Mouse (Mus musculus): Measurements from ENCODE around the gene Cdcp2.
A peak's percentile ranks its signal among the peaks of the same experiment; 100 is the strongest.

Cdcp2 gene

DNA sequence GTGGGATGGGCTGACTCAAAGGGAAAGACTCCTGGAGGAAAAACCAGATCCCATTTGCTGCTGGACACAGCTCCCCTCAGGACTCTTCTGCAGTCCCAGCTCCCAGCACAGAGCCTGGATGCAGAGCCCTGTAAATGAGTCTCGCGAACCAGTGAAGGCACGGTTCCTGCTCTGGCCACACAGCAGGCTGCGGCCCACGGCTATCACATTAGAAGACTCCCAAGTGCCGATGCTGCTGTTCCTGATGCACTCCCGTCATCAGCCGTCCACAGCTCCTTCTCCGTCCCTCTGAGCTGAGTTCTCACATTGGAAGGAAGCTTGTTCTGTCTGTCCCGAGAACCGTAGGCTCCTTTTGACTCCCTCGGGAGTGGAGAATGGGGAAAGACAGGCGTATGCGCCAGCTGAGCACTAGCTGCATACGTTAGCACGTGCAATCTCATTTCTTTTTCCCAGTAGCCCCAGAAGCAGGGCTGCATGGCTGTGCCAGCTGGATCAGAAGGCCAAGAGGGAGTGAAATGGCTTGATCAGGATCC, at the start of gene Cdcp2:
Cdcp2 (plus strand) TSS at position 51 of the 533 bp plus-strand sequence.
- DNase-seq (ENCODE audit: low read depth, low spot score): no peak

GRCm38 (mm10) chr4:107047806-107048205, 48.9 kb upstream of the Cdcp2 start:
- no peak for DNase-seq (ENCODE audit: low read depth, low spot score)

DNA sequence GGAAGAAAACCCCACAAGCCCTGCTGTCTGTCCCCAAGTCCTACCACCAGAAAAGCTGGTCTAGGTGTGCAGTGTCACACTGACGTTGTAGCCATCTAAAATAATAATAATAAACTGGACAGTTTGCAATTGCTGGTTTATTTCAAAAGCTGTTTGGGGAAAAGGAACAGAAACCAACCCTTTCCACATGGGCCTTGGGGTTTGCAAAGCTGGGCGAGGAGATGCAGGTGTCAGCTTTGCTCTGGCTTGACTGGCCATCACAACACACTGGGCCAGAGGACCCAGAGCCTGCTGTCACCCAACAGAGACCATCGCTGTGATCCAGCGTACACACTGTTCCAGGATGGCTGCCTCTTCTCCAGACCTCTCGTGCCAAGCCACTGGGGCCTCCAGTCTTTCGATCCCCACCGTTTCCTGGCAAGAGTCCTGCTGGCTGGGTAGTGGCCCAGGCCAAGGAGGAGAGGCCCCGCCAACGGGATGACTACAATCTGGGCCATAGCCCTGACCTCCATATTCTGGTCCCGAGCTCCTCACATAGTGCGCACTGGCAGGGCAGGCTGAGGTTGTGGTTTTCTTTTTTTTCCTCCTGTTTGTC, 48.0 kb upstream of the Cdcp2 start:
- DNase-seq (ENCODE audit: low read depth, low spot score): no peak

DNA sequence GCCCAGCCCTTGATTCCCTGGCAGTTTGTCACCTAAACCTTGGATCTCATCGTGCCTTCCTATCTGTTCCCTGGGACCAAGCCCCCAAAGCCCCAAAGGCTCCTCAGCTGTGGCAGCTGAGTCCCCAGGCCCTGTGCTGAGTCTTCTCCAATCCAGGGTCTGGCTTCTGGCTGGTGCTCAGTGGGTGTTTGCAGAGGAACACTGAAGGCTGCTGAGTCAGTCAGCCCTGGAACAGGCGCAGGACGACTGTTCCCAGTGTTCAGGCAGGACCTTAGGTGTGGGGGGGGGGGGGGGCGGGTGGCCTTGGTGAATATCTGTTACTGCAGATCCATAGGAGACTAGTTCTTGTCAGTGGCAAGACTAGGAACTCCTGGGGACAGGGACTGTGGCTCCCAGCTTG, 44.8 kb upstream of the Cdcp2 start:
- no peak for DNase-seq (ENCODE audit: low read depth, low spot score)

DNA sequence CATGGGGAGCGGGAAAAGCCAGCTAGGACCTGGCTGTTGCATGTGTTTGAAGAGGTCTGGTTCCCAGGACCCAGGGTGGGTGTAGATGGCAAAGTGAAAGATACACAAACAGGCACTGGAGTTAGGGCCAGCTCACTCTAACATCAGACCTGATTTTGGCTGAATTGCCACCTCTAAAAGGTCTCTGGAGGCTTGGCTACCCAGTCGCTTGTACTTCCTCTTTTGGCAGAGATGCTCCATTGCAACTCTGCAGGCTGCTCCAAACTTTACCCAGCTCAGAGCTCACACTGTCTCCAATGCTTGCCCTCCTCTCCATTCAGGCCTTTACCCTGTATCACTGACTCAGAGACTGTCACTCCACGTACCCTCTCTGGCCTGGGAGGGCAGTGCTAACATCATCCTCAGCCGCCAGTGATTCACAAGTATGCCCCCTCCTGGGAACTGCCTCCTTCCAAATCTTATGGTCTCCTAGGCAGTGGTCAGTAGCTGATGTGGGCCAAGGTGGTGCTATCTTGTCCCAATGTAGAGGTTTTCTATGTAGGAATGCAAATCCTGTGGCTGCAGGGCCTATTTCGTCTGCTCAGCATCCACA, 43.6 kb upstream of the Cdcp2 start:
- DNase-seq (ENCODE audit: low read depth, low spot score): no peak

DNA sequence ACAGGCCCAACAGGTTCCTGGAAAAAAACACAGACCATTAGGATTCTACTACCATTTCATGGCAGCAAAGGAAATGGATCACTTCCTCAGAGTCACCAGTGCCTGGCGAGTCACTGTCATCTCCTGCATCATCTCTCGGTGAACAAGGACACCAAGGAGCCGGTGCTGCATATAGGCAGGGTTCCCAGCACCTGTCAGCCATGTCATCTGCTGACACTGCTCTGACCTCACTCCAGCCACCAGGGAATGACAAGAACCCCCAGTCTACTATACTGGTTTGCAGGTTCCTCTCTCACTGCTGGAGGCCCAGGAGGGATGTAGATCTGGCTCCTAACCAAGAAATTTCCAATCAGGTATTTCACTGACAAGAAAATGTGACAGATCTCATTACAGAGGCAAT, 40.6 kb upstream of the Cdcp2 start:
- DNase-seq (ENCODE audit: low read depth, low spot score): no peak

GRCm38 (mm10) chr4:107058346-107058745, 38.3 kb upstream of the Cdcp2 start:
- DNase-seq (ENCODE audit: low read depth, low spot score): no peak

DNA sequence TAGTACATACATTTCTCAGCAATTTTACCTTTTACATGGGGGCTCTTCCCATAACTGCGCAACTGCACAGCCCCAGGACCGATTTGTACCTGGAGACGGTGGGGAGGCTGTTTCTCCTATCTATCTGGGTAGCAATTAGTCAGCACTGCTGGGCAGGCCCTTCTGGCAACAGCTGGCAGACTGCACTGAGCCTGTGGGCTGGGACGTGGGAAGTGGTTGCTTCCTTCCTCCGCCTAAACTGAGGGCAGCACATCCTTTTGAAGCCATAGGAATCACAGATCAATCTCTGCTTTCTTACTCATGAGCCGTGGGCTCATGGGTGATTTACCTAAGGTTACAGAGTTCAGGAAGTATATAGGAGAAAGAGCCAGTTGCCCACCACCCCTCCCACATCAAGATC, 37.9 kb upstream of the Cdcp2 start:
- no peak for DNase-seq (ENCODE audit: low read depth, low spot score)

- no peak for DNase-seq (ENCODE audit: low read depth, low spot score)
Measured at GRCm38 (mm10) chr4:107061560-107061959, 35.1 kb upstream of the Cdcp2 start.

DNA sequence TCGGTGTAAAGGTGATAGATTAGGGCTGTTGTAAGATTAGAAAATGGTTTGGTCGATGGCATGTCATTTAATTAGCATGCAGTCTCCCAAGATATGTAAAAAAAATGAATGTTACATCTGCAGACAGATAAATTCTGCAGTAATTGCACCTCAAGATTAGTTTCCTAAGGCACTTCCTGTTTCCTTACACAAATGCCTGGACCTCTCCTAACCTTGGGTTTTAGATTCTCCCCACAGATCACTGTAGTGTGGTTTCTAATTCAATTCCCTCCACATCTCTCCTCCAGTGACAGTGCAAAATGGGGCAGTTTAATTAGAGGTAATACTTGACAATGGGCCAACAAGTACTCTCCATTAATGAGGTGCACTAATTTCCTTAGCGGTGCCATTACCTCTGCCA, 33.5 kb upstream of the Cdcp2 start:
- no peak for DNase-seq (ENCODE audit: low read depth, low spot score)

- DNase-seq (ENCODE audit: low read depth, low spot score): no peak
Measured at GRCm38 (mm10) chr4:107064394-107065098, 32.1 kb upstream of the Cdcp2 start.

GRCm38 (mm10) chr4:107066252-107067124, 30.2 kb upstream of the Cdcp2 start, which contains the start of the genes Mrpl37 and Cyb5rl:
Gene Mrpl37, minus strand, starts transcription at chr4:107066868.
Gene Cyb5rl, plus strand, starts transcription at chr4:107066988.
- peak; percentile 97 for DNase-seq (ENCODE audit: low read depth, low spot score)

DNA sequence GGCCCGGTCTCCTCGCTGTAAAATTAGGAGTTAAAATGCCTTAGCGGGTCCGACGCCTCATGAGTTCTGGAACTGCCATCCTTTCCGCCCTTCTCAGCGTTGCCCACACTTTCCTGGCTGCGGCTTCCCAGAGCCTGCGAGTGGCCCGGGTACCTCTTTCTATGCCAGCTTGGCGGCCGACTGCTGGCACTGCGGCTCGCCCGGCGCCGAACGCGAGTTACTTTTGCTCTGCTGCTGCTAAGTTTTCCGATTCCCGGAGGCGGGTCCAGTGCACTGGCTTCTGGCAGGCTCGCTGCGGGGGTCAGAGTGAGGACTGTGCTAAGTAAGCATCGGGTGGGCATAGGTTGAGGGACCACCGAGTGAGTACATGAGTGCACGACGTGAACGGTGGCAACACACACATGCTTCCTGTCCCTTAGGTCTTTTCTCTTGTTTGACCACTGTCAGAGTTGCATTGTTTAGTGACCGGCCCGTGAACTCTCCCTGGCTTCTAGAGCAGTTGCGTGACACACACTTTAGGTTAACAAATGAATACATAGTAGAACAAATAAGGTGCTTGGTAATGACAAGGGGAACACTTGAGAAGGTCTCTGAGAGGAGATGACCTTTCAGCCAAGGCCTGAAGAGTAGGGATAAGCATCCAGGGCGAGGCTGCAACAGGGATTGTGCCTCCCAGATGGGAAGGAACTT, 29.4 kb upstream of the Cdcp2 start:
- peak; percentile 57 for DNase-seq (ENCODE audit: low read depth, low spot score)

- DNase-seq (ENCODE audit: low read depth, low spot score): no peak
Measured at GRCm38 (mm10) chr4:107072343-107072742, 24.3 kb upstream of the Cdcp2 start.

GRCm38 (mm10) chr4:107075456-107075855, 21.2 kb upstream of the Cdcp2 start:
- no peak for DNase-seq (ENCODE audit: low read depth, low spot score)

DNA sequence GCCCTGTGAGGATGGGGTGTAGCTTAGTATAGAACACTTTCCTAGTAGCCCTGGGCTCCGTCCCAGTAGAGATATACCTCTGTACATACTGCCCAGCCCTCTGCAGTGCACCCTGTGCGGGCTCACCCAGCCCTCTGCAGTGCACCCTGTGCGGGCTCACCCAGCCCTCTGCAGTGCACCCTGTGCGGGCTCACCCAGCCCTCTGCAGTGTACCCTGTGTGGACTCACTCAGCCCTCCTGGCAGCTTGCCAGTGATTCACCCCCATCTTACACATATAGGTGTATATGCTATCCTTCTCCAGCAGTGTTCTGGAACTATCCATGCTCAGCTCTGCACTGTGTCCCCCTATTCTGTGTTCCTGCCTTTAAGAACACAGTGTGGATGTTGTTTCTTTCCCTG, 17.8 kb upstream of the Cdcp2 start:
- DNase-seq (ENCODE audit: low read depth, low spot score): no peak

DNA sequence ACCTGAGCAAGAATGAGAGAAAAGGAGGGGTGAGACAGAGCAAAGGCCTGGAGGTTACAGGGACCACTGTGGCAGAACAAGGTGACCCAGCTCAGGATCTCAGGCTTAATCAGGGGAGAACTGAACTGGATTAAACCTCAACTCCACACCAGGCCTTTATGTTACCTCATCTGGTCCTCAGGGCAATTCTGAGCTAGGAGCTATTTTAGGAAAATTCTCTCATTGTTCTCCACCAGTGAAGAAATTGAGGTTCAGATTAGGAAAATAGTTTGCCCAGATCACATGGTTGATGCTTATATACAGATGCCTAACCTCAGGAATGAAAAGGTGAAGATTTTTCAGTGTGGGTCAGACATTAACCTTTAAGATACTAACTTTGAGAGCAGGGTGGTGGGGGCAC, 17.0 kb upstream of the Cdcp2 start:
- DNase-seq (ENCODE audit: low read depth, low spot score): no peak

GRCm38 (mm10) chr4:107082185-107082584, 14.5 kb upstream of the Cdcp2 start:
- no peak for DNase-seq (ENCODE audit: low read depth, low spot score)

GRCm38 (mm10) chr4:107083126-107083525, 13.6 kb upstream of the Cdcp2 start:
- no peak for DNase-seq (ENCODE audit: low read depth, low spot score)

DNA sequence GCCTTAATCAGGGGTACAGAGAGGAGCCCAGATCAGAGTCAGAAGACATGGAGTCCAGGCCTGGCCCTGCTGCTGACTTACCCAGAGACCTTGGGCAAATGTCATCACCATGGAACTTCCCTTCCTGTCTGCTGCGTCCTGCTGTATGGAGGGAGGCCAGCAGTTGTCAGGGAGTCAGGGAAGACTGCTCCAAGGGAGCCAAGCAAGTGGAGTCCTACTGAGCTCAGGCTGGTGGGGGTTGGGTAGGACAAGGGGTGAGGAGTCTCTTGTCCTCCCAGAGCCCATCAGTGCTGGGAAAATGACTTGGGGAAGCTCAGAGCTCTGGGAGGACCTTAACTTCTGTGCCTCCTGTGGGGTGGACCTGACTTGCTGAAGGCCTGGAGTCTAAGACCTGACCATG, 12.3 kb upstream of the Cdcp2 start:
- no peak for DNase-seq (ENCODE audit: low read depth, low spot score)

DNA sequence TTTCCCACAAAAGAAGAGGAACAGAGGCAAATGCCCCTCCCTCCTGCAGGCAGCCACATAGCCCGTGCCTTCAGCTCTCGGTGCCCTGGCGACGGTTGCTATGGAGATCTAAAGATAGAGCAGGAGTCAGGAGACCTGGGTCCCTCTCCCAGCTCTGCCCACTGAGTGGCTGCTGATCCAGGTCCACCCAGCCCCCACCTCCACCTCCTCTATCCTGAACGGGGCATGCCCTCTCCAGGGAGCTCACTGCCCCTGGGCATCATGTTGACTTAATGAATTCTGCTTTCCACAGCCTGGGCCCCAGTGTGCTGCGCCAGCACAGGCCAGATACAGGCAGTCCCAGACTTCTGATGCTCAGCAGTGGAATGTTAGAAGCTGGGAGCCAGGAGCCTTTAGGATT, 11.8 kb upstream of the Cdcp2 start:
- DNase-seq (ENCODE audit: low read depth, low spot score): no peak

Data from ES-CJ7 (cell line).